Mouse (Mus musculus) midbrain, embryonic 11.5 days (tissue): Measurements from ENCODE around the gene Arhgef7. TPM values are rescaled to one million over a fixed set of nuclear protein-coding genes. Genes with fewer than 3 reads are reported as not detected.

Source experiments
- ATAC-seq: fragments of 200-750 bp; cut with Nextera tagmentation; 2 replicates; pipeline ENCODE4 v1.8.0; 2017; ENCODE audit warnings: moderate TSS enrichment, moderate library complexity; ENCODE audit not compliant: low FRiP score
- DNase-seq: peaks from one replicate; pipeline ENCODE4 v3.0.0; 2015; ENCODE audit warnings: low spot score; ENCODE audit errors: missing footprints
- H3K27ac ChIP-seq: fragments of 300-500 bp; sonication (generic); 2 replicates; pipeline ENCODE4 v1.5.1; 2014; ENCODE audit warnings: low read depth, low read length
- H3K27me3 ChIP-seq: fragments of 300-500 bp; sonication (generic); 2 replicates; pipeline ENCODE4 v1.6.1; 2014; ENCODE audit warnings: mild to moderate bottlenecking, low read length, moderate library complexity, mixed read lengths; ENCODE audit not compliant: control insufficient read depth, insufficient read depth
- H3K36me3 ChIP-seq: fragments of 300-500 bp; sonication (generic); 2 replicates; pipeline ENCODE4 v1.6.1; 2014; ENCODE audit warnings: mild to moderate bottlenecking, low read length, moderate library complexity, mixed read lengths; ENCODE audit not compliant: control insufficient read depth, insufficient read depth
- H3K4me1 ChIP-seq: fragments of 300-500 bp; sonication (generic); 2 replicates; pipeline ENCODE4 v1.6.1; 2014; ENCODE audit warnings: low read length; ENCODE audit not compliant: control insufficient read depth, insufficient read depth
- H3K4me2 ChIP-seq: fragments of 300-500 bp; sonication (generic); 2 replicates; pipeline ENCODE4 v1.6.1; 2014; ENCODE audit warnings: mild to moderate bottlenecking, moderate library complexity
- H3K4me3 ChIP-seq: fragments of 300-500 bp; sonication (generic); 2 replicates; pipeline ENCODE4 v1.5.1; 2014; ENCODE audit warnings: low read depth, low read length
- H3K9ac ChIP-seq: fragments of 300-500 bp; sonication (generic); 2 replicates; pipeline ENCODE4 v1.6.1; 2014; ENCODE audit warnings: low read length
- H3K9me3 ChIP-seq: fragments of 300-500 bp; sonication (generic); 2 replicates; pipeline ENCODE4 v1.6.1; 2016; ENCODE audit warnings: low read length; ENCODE audit not compliant: control insufficient read depth
- WGBS: fragments of 180-500 bp; shearing (Covaris S2); extraction: QIAGEN DNeasy Blood & Tissue Kit; methylation state at CpG from one replicate; pipeline ENCODE4 v1.1.7; 2014; 5-methylcytosine and 5-hydroxymethylcytosine counted together
- polyA plus RNA-seq: library from polyadenylated mRNA; unstranded; fragments of >200 nt; fragmentation: Nextera tagmentation; extraction: Ambion mirVana; gene quantifications from 2 replicates; pipeline ENCODE4 v1.2.1, GENCODE M21; 2014

The Arhgef7 gene
- polyA plus RNA-seq, 1 experiment from 2014 or later: 56.8 TPM

DNA sequence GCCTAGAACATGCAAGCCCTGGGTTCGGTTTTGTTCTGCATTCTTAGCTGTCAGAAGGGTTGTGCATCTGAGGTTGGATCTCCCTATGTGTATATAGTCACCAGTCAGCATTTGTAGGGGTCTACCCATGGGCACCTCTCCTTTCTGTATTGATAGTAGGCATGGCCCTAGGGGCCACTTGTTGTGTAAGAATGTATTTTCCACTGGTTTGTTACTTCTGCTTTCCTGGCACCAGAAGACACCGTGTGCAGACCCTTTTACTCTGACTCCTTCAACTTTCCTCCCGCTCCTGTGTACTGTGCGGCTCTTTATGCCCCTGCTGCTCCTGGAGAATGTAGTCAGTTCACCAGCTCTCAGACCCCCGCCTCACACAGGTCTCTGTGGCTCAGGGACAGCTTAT, 80.5 kb downstream of the Arhgef7 start:
- Histone ChIP-seq H3K9ac (no peak overlapping the region), H3K4me3 (no peak overlapping the region), H3K36me3 (peaks cover 30% of the 10 kb centered on the region), H3K27me3 (no peaks in the 10 kb centered on the region), H3K9me3 (no peaks in the 10 kb centered on the region), H3K27ac (no peak overlapping the region), H3K4me2 (no peak overlapping the region), H3K4me1 (no peaks in the 10 kb centered on the region)
- ATAC-seq (no peak), DNase-seq (no peak)
- WGBS: 95% methylated on average over 5 of the region's 5 CpGs

- H3K27ac ChIP-seq: no peak overlapping the region
- H3K4me2 ChIP-seq: no peak overlapping the region
- DNase-seq (no peak), ATAC-seq (no peak)
- WGBS: 92% methylated on average over 5 of the region's 5 CpGs
- no peak overlapping the region for H3K9ac ChIP-seq
- H3K9me3 ChIP-seq: no peaks in the 10 kb centered on the region
- no peaks in the 10 kb centered on the region for H3K4me1 ChIP-seq
- H3K27me3 ChIP-seq: no peaks in the 10 kb centered on the region
- H3K36me3 ChIP-seq: peaks cover 34% of the 10 kb centered on the region
- no peak overlapping the region for H3K4me3 ChIP-seq
Observed at GRCm38 (mm10) chr8:11810426-11810825, 82.9 kb downstream of the Arhgef7 start.

DNA sequence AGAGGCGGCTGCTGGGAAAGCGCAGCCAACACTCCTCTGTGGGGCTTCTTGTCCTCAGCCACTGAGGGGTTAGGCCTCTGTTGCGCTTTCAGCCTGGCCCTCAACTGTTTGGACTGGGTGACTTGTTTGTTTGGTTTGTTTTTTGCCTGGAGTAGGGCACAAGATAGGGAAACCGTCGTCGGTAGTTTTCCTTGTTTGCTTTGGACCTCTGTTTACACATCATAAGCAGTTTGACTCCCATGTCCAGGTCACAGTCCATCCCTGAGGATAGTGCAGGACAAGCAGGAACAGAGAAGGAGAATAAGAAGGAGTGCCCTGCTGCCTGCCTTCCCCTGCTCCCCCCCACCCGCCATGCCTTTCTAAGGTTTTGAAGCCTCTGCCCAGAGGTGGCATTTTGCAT, 86.3 kb downstream of the Arhgef7 start:
- ATAC-seq (no peak), DNase-seq (no peak)
- Histone ChIP-seq H3K4me1 (no peaks in the 10 kb centered on the region), H3K9ac (no peak overlapping the region), H3K27me3 (no peaks in the 10 kb centered on the region), H3K36me3 (peaks cover 48% of the 10 kb centered on the region), H3K4me3 (no peak overlapping the region), H3K4me2 (no peak overlapping the region), H3K9me3 (no peaks in the 10 kb centered on the region), H3K27ac (no peak overlapping the region)
- WGBS: 89% methylated on average over 7 of the region's 7 CpGs

DNA sequence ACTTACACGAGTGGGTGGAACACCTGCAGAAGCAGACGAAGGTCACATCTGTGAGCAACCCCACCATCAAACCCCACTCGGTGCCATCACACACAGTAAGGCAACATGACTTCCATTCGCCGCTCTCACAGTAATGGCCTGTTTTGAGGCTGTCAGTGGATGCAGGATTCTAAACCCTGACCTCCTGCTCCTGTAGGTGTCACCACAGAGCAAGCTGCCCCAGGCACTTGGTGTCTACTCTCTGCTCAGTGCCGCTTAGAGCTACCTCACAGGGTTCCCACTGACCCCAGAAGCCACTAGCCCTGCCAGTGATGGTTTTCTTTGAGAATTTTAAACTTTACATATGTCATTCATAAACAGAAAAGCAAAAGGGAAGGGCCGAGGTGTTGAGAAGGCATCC, 87.7 kb downstream of the Arhgef7 start:
- Histone ChIP-seq H3K4me3 (no peak overlapping the region), H3K27me3 (no peaks in the 10 kb centered on the region), H3K27ac (no peak overlapping the region), H3K4me2 (no peak overlapping the region), H3K9ac (no peak overlapping the region), H3K4me1 (no peaks in the 10 kb centered on the region), H3K36me3 (peaks cover 46% of the 10 kb centered on the region), H3K9me3 (no peaks in the 10 kb centered on the region)
- DNase-seq (no peak), ATAC-seq (no peak)
- 84% methylated on average over 7 of the region's 7 CpGs for WGBS

- no peaks in the 10 kb centered on the region for H3K9me3 ChIP-seq
- no peak overlapping the region for H3K27ac ChIP-seq
- ATAC-seq (no peak), DNase-seq (no peak)
- no peak overlapping the region for H3K9ac ChIP-seq
- no peaks in the 10 kb centered on the region for H3K4me1 ChIP-seq
- H3K36me3 ChIP-seq: peaks cover 43% of the 10 kb centered on the region
- H3K4me2 ChIP-seq: no peak overlapping the region
- 89% methylated on average over 5 of the region's 5 CpGs for WGBS
- no peak overlapping the region for H3K4me3 ChIP-seq
- H3K27me3 ChIP-seq: no peaks in the 10 kb centered on the region
Observed at GRCm38 (mm10) chr8:11820136-11820535, 92.6 kb downstream of the Arhgef7 start.

GRCm38 (mm10) chr8:11820568-11820967, 93.0 kb downstream of the Arhgef7 start:
- no peak for ATAC-seq
- Histone ChIP-seq H3K4me3 (no peak overlapping the region), H3K27me3 (no peaks in the 10 kb centered on the region), H3K27ac (no peak overlapping the region), H3K36me3 (peaks cover 45% of the 10 kb centered on the region), H3K9ac (no peak overlapping the region), H3K9me3 (no peaks in the 10 kb centered on the region), H3K4me1 (no peaks in the 10 kb centered on the region), H3K4me2 (no peak overlapping the region)
- WGBS: 82% methylated on average over 5 of the region's 5 CpGs
- no peak for DNase-seq

GRCm38 (mm10) chr8:11821451-11822206, 94.1 kb downstream of the Arhgef7 start:
- WGBS: 94% methylated on average over 14 of the region's 14 CpGs
- Histone ChIP-seq H3K27me3 (no peaks in the 10 kb centered on the region), H3K27ac (no peak overlapping the region), H3K4me3 (no peak overlapping the region), H3K9me3 (no peaks in the 10 kb centered on the region), H3K4me2 (no peak overlapping the region), H3K36me3 (peaks cover 40% of the 10 kb centered on the region), H3K9ac (no peak overlapping the region), H3K4me1 (no peaks in the 10 kb centered on the region)
- ATAC-seq (no peak), DNase-seq (no peak)

DNA sequence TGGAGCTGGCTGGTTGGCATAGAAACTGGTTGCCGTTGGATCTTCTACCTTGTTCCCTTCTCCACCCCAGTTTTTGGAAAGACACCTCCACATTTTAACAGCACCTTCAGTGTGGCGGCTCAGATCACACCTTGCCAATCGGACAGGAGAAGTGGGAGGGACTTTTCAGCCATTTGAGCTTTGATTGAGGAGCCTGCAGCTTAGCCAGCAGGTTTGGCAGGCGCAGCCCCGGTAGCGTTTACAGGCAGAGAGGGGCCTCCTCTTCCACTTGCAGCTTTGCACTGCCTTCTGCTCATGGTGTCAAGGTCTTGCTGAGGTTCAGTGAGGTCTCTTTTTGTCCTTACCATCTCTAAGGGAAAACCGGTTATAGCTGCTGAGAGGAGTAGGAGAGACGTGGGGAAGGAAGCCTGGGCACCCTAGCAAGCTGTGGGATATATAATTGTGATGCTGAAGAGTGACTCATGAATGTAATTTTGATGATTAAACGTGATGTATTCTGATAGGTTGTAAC, 95.1 kb downstream of the Arhgef7 start:
- H3K4me2 ChIP-seq: no peak overlapping the region
- no peak overlapping the region for H3K4me3 ChIP-seq
- no peaks in the 10 kb centered on the region for H3K4me1 ChIP-seq
- ATAC-seq (no peak), DNase-seq (no peak)
- 88% methylated on average over 9 of the region's 9 CpGs for WGBS
- peaks cover 37% of the 10 kb centered on the region for H3K36me3 ChIP-seq
- no peak overlapping the region for H3K9ac ChIP-seq
- H3K27me3 ChIP-seq: no peaks in the 10 kb centered on the region
- no peaks in the 10 kb centered on the region for H3K9me3 ChIP-seq
- H3K27ac ChIP-seq: no peak overlapping the region

DNA sequence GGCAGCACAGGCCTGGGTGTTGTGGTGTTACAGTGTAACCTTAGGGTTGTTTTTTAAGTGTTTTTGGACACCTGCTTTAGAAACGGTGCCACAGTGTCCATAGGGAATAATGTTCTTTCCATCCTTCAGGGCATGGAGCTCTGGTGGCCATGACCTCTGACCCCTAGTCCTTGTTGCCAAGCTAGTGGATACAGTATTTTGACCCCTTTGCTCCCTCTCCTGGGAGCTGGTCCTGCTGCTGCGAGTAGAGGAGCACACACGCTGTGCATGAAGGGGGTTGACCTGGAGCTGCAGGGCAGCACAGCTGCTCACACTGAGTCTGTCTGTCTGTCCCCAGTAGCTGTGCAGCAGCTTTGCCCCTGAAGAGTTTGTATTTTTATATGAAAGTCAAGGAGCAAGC, 98.2 kb downstream of the Arhgef7 start:
- 72% methylated on average over 3 of the region's 3 CpGs for WGBS
- ATAC-seq: no peak
- no peaks in the 10 kb centered on the region for H3K9me3 ChIP-seq
- no peak overlapping the region for H3K9ac ChIP-seq
- H3K4me2 ChIP-seq: no peak overlapping the region
- peaks cover 13% of the 10 kb centered on the region for H3K36me3 ChIP-seq
- no peak overlapping the region for H3K27ac ChIP-seq
- no peak for DNase-seq
- H3K27me3 ChIP-seq: no peaks in the 10 kb centered on the region
- H3K4me3 ChIP-seq: no peak overlapping the region
- no peaks in the 10 kb centered on the region for H3K4me1 ChIP-seq
